Mouse (Mus musculus): Measurements from ENCODE around the gene Chka.

Chka gene

DNA sequence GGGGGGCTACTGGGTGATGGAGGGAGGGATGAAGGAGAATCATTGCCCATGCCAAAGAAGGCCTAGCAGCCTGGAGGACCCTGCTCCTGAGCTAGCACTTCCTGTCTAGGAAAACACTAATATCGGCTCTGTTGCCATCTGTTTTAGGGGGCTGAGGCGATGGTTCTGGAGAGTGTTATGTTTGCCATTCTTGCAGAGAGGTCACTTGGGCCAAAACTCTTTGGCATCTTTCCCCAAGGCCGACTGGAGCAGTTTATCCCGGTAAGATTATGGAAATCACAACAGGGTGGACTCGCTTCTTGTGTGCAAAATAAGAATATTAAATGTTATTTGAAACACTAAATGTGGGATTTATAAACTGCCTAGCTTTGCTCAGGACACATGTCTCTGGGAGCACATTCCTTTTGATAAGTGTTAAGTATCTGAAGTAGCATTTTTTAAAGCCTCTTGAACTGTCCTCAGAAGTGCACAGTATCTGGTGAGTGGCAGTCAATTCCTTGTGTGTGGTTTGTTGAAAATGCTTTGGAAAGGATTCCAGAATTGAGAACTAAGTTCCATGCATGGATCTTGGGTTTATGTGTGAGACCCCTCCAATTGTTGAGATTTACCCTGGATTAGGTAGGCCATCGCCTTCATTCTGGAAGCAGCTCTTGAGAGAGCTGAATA lies 32.9 kb downstream of the Chka start:
- CTCF ChIA-PET, result interaction anchor here (0.6 kb wide), 1 partner anchor 1934 kb away, joined by 3 read pairs; no protein-coding TSS in a partner anchor

GRCm38 (mm10) chr19:3889096-3889495 lies 37.5 kb downstream of the Chka start:
- CTCF ChIA-PET, result interaction anchor here (2.2 kb wide), 1 partner anchor 91 kb away, joined by 11 read pairs; no protein-coding TSS in a partner anchor

DNA sequence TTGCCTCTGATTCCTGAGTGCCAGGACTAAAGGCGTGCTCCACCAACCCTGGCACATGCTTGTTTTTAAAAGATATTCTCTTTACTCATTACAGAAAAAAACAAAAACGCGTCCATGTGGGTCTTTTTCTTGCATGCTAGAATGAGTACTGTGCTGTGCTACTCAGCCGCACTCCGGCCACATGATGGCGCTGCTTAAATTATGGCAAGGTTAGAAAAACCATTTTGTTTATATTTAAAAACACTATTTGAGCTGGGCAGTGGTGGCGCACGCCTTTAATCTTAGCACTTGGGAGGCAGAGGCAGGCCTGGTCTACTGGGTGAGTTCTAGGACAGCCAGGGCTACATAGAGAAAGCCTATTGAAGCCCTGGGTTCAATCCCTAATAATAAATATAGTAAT lies 38.6 kb downstream of the Chka start:
- CTCF ChIA-PET, result interaction anchor here (0.6 to 2.2 kb wide), 3 partner anchors 88 to 366 kb away, joined by 3 to 11 read pairs (median 8); no protein-coding TSS in a partner anchor

DNA sequence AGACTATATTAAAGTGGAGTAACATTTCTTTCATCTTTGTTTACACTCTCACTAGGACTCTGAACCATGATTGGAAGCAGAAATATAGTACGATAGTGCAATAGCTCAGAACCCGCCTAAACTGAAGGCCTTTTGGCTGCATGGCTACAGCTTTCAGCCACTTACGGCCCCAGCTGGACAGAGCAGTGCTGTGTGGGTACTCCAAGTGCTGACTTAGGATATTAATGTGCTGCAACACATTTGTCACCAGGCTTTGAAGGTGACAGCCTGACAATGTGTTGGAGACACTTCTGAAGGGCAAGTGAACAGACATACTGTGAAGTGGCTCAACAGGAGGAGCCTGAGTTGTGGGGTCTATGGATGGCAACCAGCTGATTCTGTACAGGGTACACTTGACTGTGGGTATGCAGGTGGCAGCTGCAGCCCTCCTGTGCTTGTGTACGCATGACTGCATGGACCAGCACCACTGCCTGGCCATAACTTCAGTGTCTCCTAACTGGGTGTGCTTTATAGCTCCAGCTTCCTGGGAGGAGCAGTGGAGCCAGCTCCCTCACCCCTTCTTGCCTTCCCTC lies 42.1 kb downstream of the Chka start:
- CTCF ChIA-PET, result interaction anchor here (0.8 kb wide), 1 partner anchor 56 kb away, joined by 3 read pairs; no protein-coding TSS in a partner anchor

DNA sequence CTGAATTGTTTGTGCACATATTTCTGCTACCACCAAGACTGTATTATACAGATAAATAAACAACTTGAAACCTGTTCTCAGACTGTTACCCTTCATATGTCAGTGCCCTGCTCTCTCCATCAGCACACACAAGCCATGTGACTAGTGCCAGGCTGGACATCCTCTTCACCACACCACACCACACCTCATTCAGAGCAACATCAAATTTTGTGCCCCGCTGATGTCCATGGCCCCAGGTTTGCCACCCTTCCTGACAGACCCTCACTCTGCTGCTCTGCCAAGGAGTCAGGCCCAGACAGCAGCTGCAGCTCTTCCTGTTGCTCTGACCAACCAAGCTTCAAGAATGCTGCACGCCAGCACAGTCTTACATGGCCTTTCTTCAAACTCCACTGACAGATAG lies 42.7 kb downstream of the Chka start:
- CTCF ChIA-PET, result interaction anchor here (0.8 kb wide), 1 partner anchor 55 kb away, joined by 3 read pairs; no protein-coding TSS in a partner anchor

DNA sequence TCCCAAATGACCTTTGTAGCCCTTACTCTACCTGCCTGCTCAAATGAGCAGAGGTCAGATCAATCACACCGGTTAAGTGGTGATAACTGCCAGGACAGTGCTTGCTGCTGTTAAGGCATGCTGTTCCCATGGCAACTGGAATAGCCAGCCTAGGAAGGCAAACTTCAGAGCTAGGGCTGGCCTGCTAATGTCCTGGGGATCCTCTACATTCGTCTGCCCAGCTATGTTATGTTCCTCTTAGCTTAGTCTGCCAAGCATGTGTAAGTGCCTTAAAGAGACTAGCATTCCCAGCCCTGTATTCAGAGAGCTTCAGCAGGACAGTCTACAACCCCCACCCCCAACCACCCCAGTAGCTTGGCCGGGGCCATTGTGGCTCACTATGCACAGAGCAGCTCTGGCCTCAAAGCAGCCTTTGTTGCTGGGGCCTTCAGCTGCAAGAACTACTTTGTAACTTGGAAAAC lies 43.6 kb downstream of the Chka start:
- CTCF ChIA-PET, result no interaction called here

DNA sequence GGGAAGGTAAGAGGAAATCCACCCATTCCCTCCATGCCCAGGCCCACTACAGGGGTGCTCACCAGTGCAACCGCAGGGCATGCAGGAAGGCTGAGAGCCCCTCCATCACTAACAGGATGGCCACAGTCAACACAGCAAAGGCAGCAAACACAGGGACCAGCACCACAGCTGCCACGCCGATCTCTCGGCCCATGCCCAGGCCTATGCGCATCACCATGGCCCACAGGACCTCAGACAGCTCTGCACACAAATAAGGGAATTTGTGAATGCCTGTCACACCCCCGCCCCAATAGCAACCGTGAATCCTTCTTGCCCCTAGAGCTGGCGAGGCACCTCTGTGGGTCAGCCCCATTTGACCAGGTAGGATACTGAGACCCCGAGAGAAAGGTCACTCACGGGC lies 44.6 kb downstream of the Chka start:
- CTCF ChIA-PET, result no interaction called here

DNA sequence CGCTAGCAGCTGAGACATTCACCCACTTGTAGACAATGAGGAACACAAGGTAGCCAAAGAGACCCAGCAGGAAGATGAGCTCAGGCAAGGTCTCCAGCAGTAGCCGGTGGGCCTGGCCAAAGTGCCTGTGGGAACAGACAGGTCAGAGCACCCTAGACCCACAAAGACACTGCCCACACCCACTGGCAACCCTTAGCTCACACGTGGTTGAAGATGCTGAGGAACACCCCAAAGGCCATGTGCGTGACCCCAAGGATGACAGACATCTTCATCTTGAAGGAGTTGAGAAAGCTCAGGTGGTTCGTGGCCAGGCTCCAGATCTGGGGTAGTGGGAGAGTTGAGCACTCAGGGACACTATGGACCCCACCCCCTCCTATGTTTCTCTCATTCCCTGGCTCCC lies 46.0 kb downstream of the Chka start:
- CTCF ChIA-PET, result no interaction called here

- CTCF ChIA-PET, result no interaction called here
Observed at GRCm38 (mm10) chr19:3898952-3899351, 47.4 kb downstream of the Chka start.

DNA sequence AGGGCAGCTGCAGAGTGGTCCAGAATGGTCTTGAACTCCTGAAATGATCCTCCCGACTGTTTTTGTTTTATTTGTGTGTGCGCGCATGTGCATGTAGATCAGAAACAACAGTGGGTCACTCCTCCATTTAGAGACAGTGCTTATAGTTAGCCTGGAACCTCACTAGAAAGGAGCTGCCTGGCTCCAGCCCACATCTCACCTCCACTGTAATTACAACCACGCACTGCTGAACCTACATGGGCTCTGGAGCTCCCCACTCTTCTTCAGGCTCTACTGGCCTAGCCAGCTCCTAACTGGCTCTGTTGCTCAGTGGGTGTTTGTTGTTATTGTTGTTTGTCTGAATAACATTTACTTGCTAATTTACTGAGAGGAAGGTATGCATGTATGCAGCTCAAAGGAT lies 48.0 kb downstream of the Chka start:
- CTCF ChIA-PET, result no interaction called here

DNA sequence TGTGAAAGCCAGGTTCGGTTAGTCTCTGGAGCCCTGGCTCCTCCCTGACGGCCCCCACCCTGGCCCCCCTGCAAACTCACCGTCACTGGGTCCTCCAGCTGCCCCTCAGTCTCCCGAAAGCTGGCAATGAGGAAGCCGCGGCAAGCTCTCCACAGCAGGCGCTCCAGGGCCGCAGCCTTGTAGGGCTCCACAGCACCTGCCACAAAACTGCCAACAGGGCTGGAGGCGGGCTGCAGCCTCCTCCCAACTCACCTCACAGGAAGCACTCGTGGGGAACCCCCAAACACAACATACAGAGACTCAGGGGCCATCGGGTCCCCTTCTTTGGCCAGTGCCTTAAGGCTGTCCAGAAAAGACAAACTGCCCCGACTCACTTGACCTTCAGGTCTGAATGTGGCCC lies 51.4 kb downstream of the Chka start:
- CTCF ChIA-PET, result interaction anchor here (0.5 kb wide), 1 partner anchor 139 kb away, joined by 3 read pairs; no protein-coding TSS in a partner anchor

- CTCF ChIA-PET, result interaction anchor here (0.6 to 1.1 kb wide), 2 partner anchors 23 to 77 kb away, joined by 3 to 4 read pairs; no protein-coding TSS in a partner anchor
Observed at GRCm38 (mm10) chr19:3903648-3904362, 52.2 kb downstream of the Chka start.

- CTCF ChIA-PET, result interaction anchor here (0.6 to 1.1 kb wide), 4 partner anchors 22 to 91 kb away, joined by 3 to 7 read pairs (median 4); no protein-coding TSS in a partner anchor
Observed at GRCm38 (mm10) chr19:3904363-3904675, 52.7 kb downstream of the Chka start.

GRCm38 (mm10) chr19:3905261-3905969 lies 53.8 kb downstream of the Chka start:
- CTCF ChIA-PET, result interaction anchor here (0.6 kb wide), 1 partner anchor 47 kb away, joined by 4 read pairs; no protein-coding TSS in a partner anchor

DNA sequence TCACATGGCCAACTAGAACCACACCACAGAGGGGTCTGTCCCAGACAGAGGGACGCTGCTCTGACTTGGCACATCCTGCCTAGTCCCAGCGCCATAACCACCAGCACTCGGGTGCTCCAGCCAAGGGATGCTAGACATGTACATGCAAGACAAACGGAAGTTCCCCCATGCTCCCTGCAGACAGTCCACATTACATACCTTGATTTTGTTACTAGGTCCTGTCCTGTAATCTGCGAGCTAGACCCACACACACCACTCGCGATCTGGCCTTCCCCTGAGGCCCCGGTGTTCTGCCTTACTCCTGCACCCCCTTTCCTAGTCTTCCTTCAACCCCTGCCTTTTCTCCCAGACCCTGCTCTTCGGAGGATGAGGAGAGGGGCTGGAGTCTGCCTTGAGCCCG lies 54.8 kb downstream of the Chka start:
- CTCF ChIA-PET, result no interaction called here

- CTCF ChIA-PET, result no interaction called here
Observed at GRCm38 (mm10) chr19:3906795-3907786, 55.5 kb downstream of the Chka start, which contains the start of gene Tcirg1. Gene Tcirg1, minus strand, starts transcription at chr19:3907133.

DNA sequence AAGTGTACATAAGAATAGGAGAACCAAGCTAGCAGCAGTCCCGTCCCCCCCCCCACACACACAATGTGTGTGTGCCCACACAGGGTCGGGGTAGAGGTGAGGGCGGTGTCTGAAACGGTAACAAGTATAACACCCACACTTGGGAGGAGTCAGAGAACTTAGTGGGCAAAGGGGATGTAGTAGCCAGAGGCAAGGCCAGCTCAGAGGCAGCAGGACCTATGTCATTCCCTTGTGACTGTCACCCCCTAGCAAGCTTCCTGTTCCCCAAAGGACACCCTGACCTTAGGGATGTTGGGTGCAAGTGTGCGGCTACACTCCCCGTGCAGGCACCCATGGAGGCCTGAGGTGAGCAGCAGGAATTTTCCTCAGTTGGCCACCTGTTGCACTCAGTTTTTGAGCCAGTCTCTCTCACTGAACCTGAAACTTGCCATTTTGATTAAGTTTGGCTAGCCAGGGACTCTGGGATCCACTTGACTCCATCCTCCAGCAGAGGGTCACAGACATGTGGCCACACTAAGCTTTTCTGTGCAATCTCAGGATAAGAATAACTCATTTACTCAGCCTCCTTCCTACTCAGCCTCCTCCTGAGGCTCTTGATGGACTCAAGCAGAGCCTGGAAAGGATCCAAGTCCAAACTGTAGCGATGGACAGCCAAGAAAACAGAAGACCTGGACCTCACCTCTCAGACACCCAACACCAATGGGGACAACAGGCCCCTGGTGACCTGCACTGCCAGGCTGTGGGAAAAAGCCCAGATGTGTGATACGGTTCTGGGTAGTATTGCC lies 56.5 kb downstream of the Chka start:
- CTCF ChIA-PET, result no interaction called here

DNA sequence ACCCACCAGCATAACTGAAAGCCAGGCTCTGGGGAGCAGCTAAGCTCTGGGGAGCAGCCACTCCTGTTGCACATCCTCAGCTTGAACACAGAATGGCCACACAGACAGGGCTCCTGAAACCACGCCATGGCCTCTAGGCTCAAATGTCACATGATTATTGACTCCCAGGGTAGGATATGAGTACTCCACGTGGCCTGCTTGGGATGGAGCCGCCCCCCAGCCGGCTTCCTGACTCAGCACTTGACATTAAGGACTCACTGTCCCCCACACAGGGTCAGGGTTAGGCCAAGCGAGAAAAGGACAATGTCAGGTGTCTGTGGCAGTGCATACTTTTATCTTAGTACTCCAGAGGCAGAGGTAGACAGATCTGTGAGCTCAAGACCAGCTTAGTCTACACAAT lies 58.6 kb downstream of the Chka start:
- CTCF ChIA-PET, result no interaction called here

GRCm38 (mm10) chr19:3912337-3913204 lies 61.0 kb downstream of the Chka start, which contains the start of gene Ndufs8:
Gene Ndufs8, minus strand, starts transcription at chr19:3912774.
- CTCF ChIA-PET, result interaction anchor here (1.5 kb wide), 1 partner anchor 24 kb away, joined by 3 read pairs; no protein-coding TSS in a partner anchor
